Mouse (Mus musculus): ENCODE measurements around the gene Ezr. TPM values are rescaled to one million over a fixed set of nuclear protein-coding genes. Genes with fewer than 3 reads are reported as not detected.

The Ezr gene
- polyA plus RNA-seq, 1 experiment = 168 TPM

DNA sequence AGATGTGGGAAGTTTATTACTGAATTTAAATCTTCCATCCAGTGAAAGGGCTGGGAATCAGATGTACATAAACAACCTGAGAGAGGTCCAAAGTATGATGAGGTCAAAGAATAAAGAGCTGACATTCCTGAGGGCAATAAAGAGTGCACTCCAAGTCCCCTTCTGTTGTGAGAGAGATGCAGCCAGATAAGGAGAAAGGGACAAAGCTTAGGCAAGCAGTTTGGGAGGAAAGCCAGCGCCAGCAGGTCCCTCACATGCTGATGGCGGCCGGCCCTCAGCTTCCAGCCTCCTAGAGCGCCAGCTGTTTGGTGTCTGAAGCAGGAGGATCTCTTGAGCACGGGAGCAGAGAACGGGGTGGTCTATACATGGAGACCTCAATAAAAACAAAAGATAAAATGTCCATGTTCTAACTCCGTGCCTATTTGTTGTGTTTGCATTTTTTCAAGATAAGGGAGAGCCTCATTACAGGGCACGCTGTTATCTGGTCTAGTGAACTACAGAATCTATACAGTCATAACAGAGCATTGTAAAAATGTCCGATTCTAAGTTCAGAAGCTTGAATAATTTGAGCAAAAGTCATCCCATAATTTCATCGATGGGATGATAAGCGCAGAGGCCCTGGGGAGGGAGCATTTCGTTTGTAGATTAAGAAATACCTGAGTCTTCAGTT lies 15.9 kb upstream of the Ezr start:
- no peak overlapping the region for H3K4me3 ChIP-seq (ENCODE audit: low read depth, low read length)
- TF ChIP-seq POLR2A (IDR thresholded peaks at IDR 0.05; ENCODE audit: insufficient read depth, low read length) (no peak), EP300 (IDR thresholded peaks at IDR 0.05; ENCODE audit: insufficient read depth, low read depth, low read length) (no peak), CTCF (IDR thresholded peaks at IDR 0.05; ENCODE audit: low read depth, low read length) (no peak)
- H3K36me3 ChIP-seq (ENCODE audit: control insufficient read depth, insufficient read depth, low read length, poor library complexity, severe bottlenecking) = no peaks in the 10 kb centered on the region
- no peaks in the 10 kb centered on the region for H3K27me3 ChIP-seq (ENCODE audit: control insufficient read depth, insufficient read depth, low read length, poor library complexity, severe bottlenecking)
- H3K9me3 ChIP-seq (replicated peaks; ENCODE audit: control insufficient read depth, insufficient read depth, low read length, poor library complexity, severe bottlenecking) = 0 out of 2 replicates have a peak, but pooled peaks cover 5% of the 10 kb centered on the region
- H3K4me1 ChIP-seq (ENCODE audit: control insufficient read depth, insufficient read depth, low read length) = no peaks in the 10 kb centered on the region
- H3K9ac ChIP-seq (ENCODE audit: low read depth, poor library complexity, severe bottlenecking) = no peak overlapping the region
- H3K27ac ChIP-seq (ENCODE audit: insufficient read depth, low read length) = no peak overlapping the region

- H3K9me3 ChIP-seq (replicated peaks; ENCODE audit: control insufficient read depth, insufficient read depth, low read length, poor library complexity, severe bottlenecking) = 0 out of 2 replicates have a peak, but pooled peaks cover 5% of the 10 kb centered on the region
- H3K27ac ChIP-seq (ENCODE audit: insufficient read depth, low read length) = no peak overlapping the region
- TF ChIP-seq CTCF (IDR thresholded peaks at IDR 0.05; ENCODE audit: low read depth, low read length) = no peak
- TF ChIP-seq EP300 (IDR thresholded peaks at IDR 0.05; ENCODE audit: insufficient read depth, low read depth, low read length) = no peak
- no peak for TF ChIP-seq POLR2A (IDR thresholded peaks at IDR 0.05; ENCODE audit: insufficient read depth, low read length)
- H3K27me3 ChIP-seq (ENCODE audit: control insufficient read depth, insufficient read depth, low read length, poor library complexity, severe bottlenecking) = no peaks in the 10 kb centered on the region
- H3K36me3 ChIP-seq (ENCODE audit: control insufficient read depth, insufficient read depth, low read length, poor library complexity, severe bottlenecking) = no peaks in the 10 kb centered on the region
- no peak overlapping the region for H3K4me3 ChIP-seq (ENCODE audit: low read depth, low read length)
- no peak overlapping the region for H3K9ac ChIP-seq (ENCODE audit: low read depth, poor library complexity, severe bottlenecking)
- H3K4me1 ChIP-seq (ENCODE audit: control insufficient read depth, insufficient read depth, low read length) = no peaks in the 10 kb centered on the region
Measured at GRCm38 (mm10) chr17:6797471-6797870, 14.9 kb upstream of the Ezr start.

DNA sequence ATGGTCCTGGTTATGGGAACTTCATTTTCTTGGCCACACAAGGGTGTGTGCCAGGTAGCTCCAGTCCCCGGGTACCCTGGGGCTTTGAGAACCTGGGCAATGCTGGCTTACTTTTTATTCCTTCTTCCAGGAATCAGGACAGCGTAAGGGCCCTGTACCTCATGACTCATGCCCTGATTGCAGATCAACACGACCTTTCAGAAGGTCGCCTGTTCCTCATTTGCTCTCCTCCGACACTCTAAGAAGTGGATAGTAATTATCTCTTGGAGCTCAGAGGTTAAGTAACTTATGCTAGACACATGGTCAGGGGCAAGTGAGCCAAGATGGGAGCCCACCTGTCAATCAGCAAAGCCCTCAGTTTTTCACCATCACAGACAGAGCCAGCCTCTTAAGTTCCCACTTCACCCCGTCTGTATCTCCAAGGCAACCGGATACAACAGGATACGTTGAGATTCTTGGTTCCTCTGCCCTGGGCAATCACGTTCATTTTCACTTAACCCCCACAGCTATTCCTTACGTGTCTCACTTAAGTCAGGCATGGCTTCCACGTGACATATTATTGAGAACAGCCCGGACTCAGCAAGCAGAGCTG lies 11.7 kb upstream of the Ezr start:
- H3K36me3 ChIP-seq (ENCODE audit: control insufficient read depth, insufficient read depth, low read length, poor library complexity, severe bottlenecking) = no peaks in the 10 kb centered on the region
- no peaks in the 10 kb centered on the region for H3K9me3 ChIP-seq (replicated peaks; ENCODE audit: control insufficient read depth, insufficient read depth, low read length, poor library complexity, severe bottlenecking)
- H3K4me3 ChIP-seq (ENCODE audit: low read depth, low read length) = no peak overlapping the region
- no peaks in the 10 kb centered on the region for H3K4me1 ChIP-seq (ENCODE audit: control insufficient read depth, insufficient read depth, low read length)
- H3K27me3 ChIP-seq (ENCODE audit: control insufficient read depth, insufficient read depth, low read length, poor library complexity, severe bottlenecking) = no peaks in the 10 kb centered on the region
- TF ChIP-seq EP300 (IDR thresholded peaks at IDR 0.05; ENCODE audit: insufficient read depth, low read depth, low read length) = no peak
- TF ChIP-seq CTCF (IDR thresholded peaks at IDR 0.05; ENCODE audit: low read depth, low read length) = no peak
- no peak for TF ChIP-seq POLR2A (IDR thresholded peaks at IDR 0.05; ENCODE audit: insufficient read depth, low read length)
- no peak overlapping the region for H3K9ac ChIP-seq (ENCODE audit: low read depth, poor library complexity, severe bottlenecking)
- H3K27ac ChIP-seq (ENCODE audit: insufficient read depth, low read length) = no peak overlapping the region

GRCm38 (mm10) chr17:6789581-6790118 lies 7.1 kb upstream of the Ezr start:
- Histone ChIP-seq H3K9me3 (replicated peaks; ENCODE audit: control insufficient read depth, insufficient read depth, low read length, poor library complexity, severe bottlenecking) (no peaks in the 10 kb centered on the region), H3K4me1 (ENCODE audit: control insufficient read depth, insufficient read depth, low read length) (no peaks in the 10 kb centered on the region), H3K9ac (ENCODE audit: low read depth, poor library complexity, severe bottlenecking) (no peak overlapping the region), H3K4me3 (ENCODE audit: low read depth, low read length) (no peak overlapping the region), H3K36me3 (ENCODE audit: control insufficient read depth, insufficient read depth, low read length, poor library complexity, severe bottlenecking) (no peaks in the 10 kb centered on the region), H3K27ac (ENCODE audit: insufficient read depth, low read length) (no peak overlapping the region), H3K27me3 (ENCODE audit: control insufficient read depth, insufficient read depth, low read length, poor library complexity, severe bottlenecking) (no peaks in the 10 kb centered on the region)
- no peak for TF ChIP-seq CTCF (IDR thresholded peaks at IDR 0.05; ENCODE audit: low read depth, low read length)
- no peak for TF ChIP-seq POLR2A (IDR thresholded peaks at IDR 0.05; ENCODE audit: insufficient read depth, low read length)
- TF ChIP-seq EP300 (IDR thresholded peaks at IDR 0.05; ENCODE audit: insufficient read depth, low read depth, low read length) = no peak

- Histone ChIP-seq H3K9ac (ENCODE audit: low read depth, poor library complexity, severe bottlenecking) (no peak overlapping the region), H3K36me3 (ENCODE audit: control insufficient read depth, insufficient read depth, low read length, poor library complexity, severe bottlenecking) (no peaks in the 10 kb centered on the region), H3K4me3 (ENCODE audit: low read depth, low read length) (no peak overlapping the region), H3K27ac (ENCODE audit: insufficient read depth, low read length) (no peak overlapping the region), H3K27me3 (ENCODE audit: control insufficient read depth, insufficient read depth, low read length, poor library complexity, severe bottlenecking) (no peaks in the 10 kb centered on the region), H3K9me3 (replicated peaks; ENCODE audit: control insufficient read depth, insufficient read depth, low read length, poor library complexity, severe bottlenecking) (no peaks in the 10 kb centered on the region), H3K4me1 (ENCODE audit: control insufficient read depth, insufficient read depth, low read length) (peaks cover 2% of the 10 kb centered on the region)
- TF ChIP-seq EP300 (IDR thresholded peaks at IDR 0.05; ENCODE audit: insufficient read depth, low read depth, low read length) (no peak), POLR2A (IDR thresholded peaks at IDR 0.05; ENCODE audit: insufficient read depth, low read length) (no peak), CTCF (IDR thresholded peaks at IDR 0.05; ENCODE audit: low read depth, low read length) (no peak)
Measured at GRCm38 (mm10) chr17:6789103-6789502, 6.5 kb upstream of the Ezr start.

GRCm38 (mm10) chr17:6787241-6787640 lies 4.7 kb upstream of the Ezr start:
- no peaks in the 10 kb centered on the region for H3K27me3 ChIP-seq (ENCODE audit: control insufficient read depth, insufficient read depth, low read length, poor library complexity, severe bottlenecking)
- no peak for TF ChIP-seq EP300 (IDR thresholded peaks at IDR 0.05; ENCODE audit: insufficient read depth, low read depth, low read length)
- no peak for TF ChIP-seq CTCF (IDR thresholded peaks at IDR 0.05; ENCODE audit: low read depth, low read length)
- no peak for TF ChIP-seq POLR2A (IDR thresholded peaks at IDR 0.05; ENCODE audit: insufficient read depth, low read length)
- H3K9me3 ChIP-seq (replicated peaks; ENCODE audit: control insufficient read depth, insufficient read depth, low read length, poor library complexity, severe bottlenecking) = no peaks in the 10 kb centered on the region
- no peak overlapping the region for H3K9ac ChIP-seq (ENCODE audit: low read depth, poor library complexity, severe bottlenecking)
- H3K36me3 ChIP-seq (ENCODE audit: control insufficient read depth, insufficient read depth, low read length, poor library complexity, severe bottlenecking) = no peaks in the 10 kb centered on the region
- peaks cover 2% of the 10 kb centered on the region for H3K4me1 ChIP-seq (ENCODE audit: control insufficient read depth, insufficient read depth, low read length)
- H3K4me3 ChIP-seq (ENCODE audit: low read depth, low read length) = no peak overlapping the region
- no peak overlapping the region for H3K27ac ChIP-seq (ENCODE audit: insufficient read depth, low read length)

Data from ES-Bruce4 (cell line).